Mouse (Mus musculus): ENCODE data around the gene Ildr1. TPM values are rescaled to one million over a fixed set of nuclear protein-coding genes. Genes with fewer than 3 reads are reported as not detected.

The Ildr1 gene
- total and polyA plus RNA-seq, 3 experiments: 0.27 TPM; not detected in 2

GRCm38 (mm10) chr16:36655910-36656309 lies 37.9 kb upstream of the Ildr1 start:
- DNase-seq (ENCODE audit: low spot score): no peak
- no peak for ATAC-seq (ENCODE audit: extremely low read depth, insufficient number of reproducible peaks, low FRiP score, poor library complexity, severe bottlenecking)

GRCm38 (mm10) chr16:36661330-36661729 lies 32.4 kb upstream of the Ildr1 start:
- ATAC-seq (ENCODE audit: extremely low read depth, insufficient number of reproducible peaks, low FRiP score, poor library complexity, severe bottlenecking) (no peak), DNase-seq (ENCODE audit: low spot score) (no peak)
- TF ChIP-seq TAL1 (conservative IDR thresholded peaks at IDR 0.05; ENCODE audit: low read depth, low read length): no peak
- no peak for TF ChIP-seq GATA2 (IDR thresholded peaks at IDR 0.05; ENCODE audit: borderline replicate concordance, low read depth, low read length)
- no peak for TF ChIP-seq GATA1 (IDR thresholded peaks at IDR 0.05; ENCODE audit: borderline replicate concordance, low read length)
- no peak for TF ChIP-seq POLR2AphosphoS5 (IDR thresholded peaks at IDR 0.05; ENCODE audit: insufficient replicate concordance, low read depth, low read length)
- TF ChIP-seq CTCF (IDR thresholded peaks at IDR 0.05; ENCODE audit: low read depth, low read length): no peak
- Histone ChIP-seq H3K4me1 (ENCODE audit: insufficient read depth, low read depth, low read length) (no peaks in the 10 kb centered on the region), H3K27me3 (ENCODE audit: insufficient read depth, low read length) (peaks cover 8% of the 10 kb centered on the region), H3K4me3 (ENCODE audit: low read depth, low read length) (no peak overlapping the region), H3K9me3 (replicated peaks) (no peaks in the 10 kb centered on the region), H3K36me3 (replicated peaks) (no peaks in the 10 kb centered on the region)

More at GRCm38 (mm10) chr16:36655910-36656309, 37.9 kb upstream of the Ildr1 start:
- no peaks in the 10 kb centered on the region for H3K4me1 ChIP-seq (ENCODE audit: insufficient read depth, low read depth, low read length)
- H3K36me3 ChIP-seq (replicated peaks): no peaks in the 10 kb centered on the region
- TF ChIP-seq GATA2 (IDR thresholded peaks at IDR 0.05; ENCODE audit: borderline replicate concordance, low read depth, low read length): no peak
- no peak for TF ChIP-seq CTCF (IDR thresholded peaks at IDR 0.05; ENCODE audit: low read depth, low read length)
- no peak for TF ChIP-seq POLR2AphosphoS5 (IDR thresholded peaks at IDR 0.05; ENCODE audit: insufficient replicate concordance, low read depth, low read length)
- TF ChIP-seq GATA1 (IDR thresholded peaks at IDR 0.05; ENCODE audit: borderline replicate concordance, low read length): no peak
- no peak for TF ChIP-seq TAL1 (conservative IDR thresholded peaks at IDR 0.05; ENCODE audit: low read depth, low read length)
- H3K9me3 ChIP-seq (replicated peaks): no peaks in the 10 kb centered on the region
- H3K27me3 ChIP-seq (ENCODE audit: insufficient read depth, low read length): 0 out of 2 replicates have a peak, but pooled peaks cover 3% of the 10 kb centered on the region
- no peak overlapping the region for H3K4me3 ChIP-seq (ENCODE audit: low read depth, low read length)

- peaks cover 6% of the 10 kb centered on the region for H3K27me3 ChIP-seq (ENCODE audit: insufficient read depth, low read length)
- H3K9me3 ChIP-seq (replicated peaks): no peaks in the 10 kb centered on the region
- ATAC-seq (ENCODE audit: extremely low read depth, insufficient number of reproducible peaks, low FRiP score, poor library complexity, severe bottlenecking) (no peak), DNase-seq (ENCODE audit: low spot score) (no peak)
- no peaks in the 10 kb centered on the region for H3K36me3 ChIP-seq (replicated peaks)
- TF ChIP-seq CTCF (IDR thresholded peaks at IDR 0.05; ENCODE audit: low read depth, low read length) (no peak), GATA2 (IDR thresholded peaks at IDR 0.05; ENCODE audit: borderline replicate concordance, low read depth, low read length) (no peak), TAL1 (conservative IDR thresholded peaks at IDR 0.05; ENCODE audit: low read depth, low read length) (no peak), GATA1 (IDR thresholded peaks at IDR 0.05; ENCODE audit: borderline replicate concordance, low read length) (no peak), POLR2AphosphoS5 (IDR thresholded peaks at IDR 0.05; ENCODE audit: insufficient replicate concordance, low read depth, low read length) (no peak)
- H3K4me1 ChIP-seq (ENCODE audit: insufficient read depth, low read depth, low read length): no peaks in the 10 kb centered on the region
- H3K4me3 ChIP-seq (ENCODE audit: low read depth, low read length): no peak overlapping the region
Measured at GRCm38 (mm10) chr16:36663484-36663883, 30.3 kb upstream of the Ildr1 start.

- H3K4me3 ChIP-seq (ENCODE audit: low read depth, low read length): no peak within 1 kb of the TSS
- DNase-seq (ENCODE audit: low spot score) (no peak), ATAC-seq (ENCODE audit: extremely low read depth, insufficient number of reproducible peaks, low FRiP score, poor library complexity, severe bottlenecking) (no peak)
- no peaks in the 10 kb centered on the region for H3K36me3 ChIP-seq (replicated peaks)
- H3K9me3 ChIP-seq (replicated peaks): no peaks in the 10 kb centered on the region
- H3K27me3 ChIP-seq (ENCODE audit: insufficient read depth, low read length): peaks cover 6% of the 10 kb centered on the region
- H3K4me1 ChIP-seq (ENCODE audit: insufficient read depth, low read depth, low read length): no peaks in the 10 kb centered on the region
- no peak for TF ChIP-seq TAL1 (conservative IDR thresholded peaks at IDR 0.05; ENCODE audit: low read depth, low read length)
- TF ChIP-seq POLR2AphosphoS5 (IDR thresholded peaks at IDR 0.05; ENCODE audit: insufficient replicate concordance, low read depth, low read length): no peak
- TF ChIP-seq GATA1 (IDR thresholded peaks at IDR 0.05; ENCODE audit: borderline replicate concordance, low read length): no peak
Measured at GRCm38 (mm10) chr16:36665782-36666181, 28.0 kb upstream of the Ildr1 start, which contains the start of gene Cd86. TSS of gene Cd86 (minus strand) at chr16:36666081.

GRCm38 (mm10) chr16:36666448-36667017 lies 27.2 kb upstream of the Ildr1 start:
- TF ChIP-seq TAL1 (conservative IDR thresholded peaks at IDR 0.05; ENCODE audit: low read depth, low read length) (no peak), GATA1 (IDR thresholded peaks at IDR 0.05; ENCODE audit: borderline replicate concordance, low read length) (no peak), GATA2 (IDR thresholded peaks at IDR 0.05; ENCODE audit: borderline replicate concordance, low read depth, low read length) (no peak), POLR2AphosphoS5 (IDR thresholded peaks at IDR 0.05; ENCODE audit: insufficient replicate concordance, low read depth, low read length) (no peak), CTCF (IDR thresholded peaks at IDR 0.05; ENCODE audit: low read depth, low read length) (no peak)
- H3K27me3 ChIP-seq (ENCODE audit: insufficient read depth, low read length): peaks cover 3% of the 10 kb centered on the region; the same call in 1 of the 2 replicates
- no peaks in the 10 kb centered on the region for H3K9me3 ChIP-seq (replicated peaks)
- no peak overlapping the region for H3K4me3 ChIP-seq (ENCODE audit: low read depth, low read length)
- no peaks in the 10 kb centered on the region for H3K4me1 ChIP-seq (ENCODE audit: insufficient read depth, low read depth, low read length)
- no peak for DNase-seq (ENCODE audit: low spot score)
- no peaks in the 10 kb centered on the region for H3K36me3 ChIP-seq (replicated peaks)
- no peak for ATAC-seq (ENCODE audit: extremely low read depth, insufficient number of reproducible peaks, low FRiP score, poor library complexity, severe bottlenecking)

GRCm38 (mm10) chr16:36670590-36670989 lies 23.2 kb upstream of the Ildr1 start:
- DNase-seq (ENCODE audit: low spot score) (no peak), ATAC-seq (ENCODE audit: extremely low read depth, insufficient number of reproducible peaks, low FRiP score, poor library complexity, severe bottlenecking) (no peak)
- no peaks in the 10 kb centered on the region for H3K27me3 ChIP-seq (ENCODE audit: insufficient read depth, low read length)
- no peaks in the 10 kb centered on the region for H3K9me3 ChIP-seq (replicated peaks)
- TF ChIP-seq CTCF (IDR thresholded peaks at IDR 0.05; ENCODE audit: low read depth, low read length): no peak
- no peak for TF ChIP-seq GATA2 (IDR thresholded peaks at IDR 0.05; ENCODE audit: borderline replicate concordance, low read depth, low read length)
- no peak for TF ChIP-seq GATA1 (IDR thresholded peaks at IDR 0.05; ENCODE audit: borderline replicate concordance, low read length)
- TF ChIP-seq POLR2AphosphoS5 (IDR thresholded peaks at IDR 0.05; ENCODE audit: insufficient replicate concordance, low read depth, low read length): no peak
- no peak for TF ChIP-seq TAL1 (conservative IDR thresholded peaks at IDR 0.05; ENCODE audit: low read depth, low read length)
- H3K36me3 ChIP-seq (replicated peaks): no peaks in the 10 kb centered on the region
- H3K4me1 ChIP-seq (ENCODE audit: insufficient read depth, low read depth, low read length): no peaks in the 10 kb centered on the region
- H3K4me3 ChIP-seq (ENCODE audit: low read depth, low read length): no peak overlapping the region
